Mouse (Mus musculus) testis, adult 2 months (tissue): ENCODE results near the gene Gm20458. TPM values are rescaled to one million over a fixed set of nuclear protein-coding genes. Genes with fewer than 3 reads are reported as not detected.

Source experiments
- H3K27ac ChIP-seq: fragments of 200-500 bp; 2 replicates; pipeline ENCODE4 v1.5.1; 2012; ENCODE audit warnings: low read depth, low read length; ENCODE audit not compliant: control insufficient read depth, insufficient read depth
- H3K27me3 ChIP-seq: fragments of 200-500 bp; 2 replicates; pipeline ENCODE4 v1.6.1; 2012; ENCODE audit warnings: mild to moderate bottlenecking, low read length, moderate library complexity; ENCODE audit not compliant: control insufficient read depth, insufficient read depth
- H3K36me3 ChIP-seq: fragments of 200-500 bp; 2 replicates; pipeline ENCODE4 v1.6.1; 2012; ENCODE audit warnings: mild to moderate bottlenecking, low read length; ENCODE audit not compliant: control insufficient read depth, insufficient read depth
- H3K4me1 ChIP-seq: fragments of 200-500 bp; 2 replicates; pipeline ENCODE4 v1.6.1; 2012; ENCODE audit warnings: low read length; ENCODE audit not compliant: control insufficient read depth, insufficient read depth
- H3K4me3 ChIP-seq: fragments of 200-500 bp; 2 replicates; pipeline ENCODE4 v1.5.1; 2012; ENCODE audit warnings: low read depth, mild to moderate bottlenecking, low read length, moderate library complexity, mixed read lengths; ENCODE audit not compliant: control insufficient read depth
- CTCF ChIP-seq: fragments of 200-500 bp; IDR thresholded peaks from 2 replicates; pipeline ENCODE4 v1.5.1; 2012; ENCODE audit warnings: low read depth, mild to moderate bottlenecking, inconsistent platforms, low read length, moderate library complexity; ENCODE audit not compliant: control insufficient read depth, insufficient read depth, insufficient replicate concordance
- POLR2A ChIP-seq: fragments of 200-500 bp; IDR thresholded peaks from 2 replicates; pipeline ENCODE4 v1.6.1; 2012; ENCODE audit warnings: low read depth, mild to moderate bottlenecking, inconsistent platforms, low read length, moderate library complexity; ENCODE audit not compliant: control insufficient read depth
- polyA plus RNA-seq: library from polyadenylated mRNA; depleted of rRNA; stranded (reverse); fragments of >200 nt; gene quantifications from 2 replicates; pipeline ENCODE4 v1.2.3, GENCODE M21; 2012

Gm20458 gene
- polyA plus RNA-seq, 1 experiment: 5.0 TPM

DNA sequence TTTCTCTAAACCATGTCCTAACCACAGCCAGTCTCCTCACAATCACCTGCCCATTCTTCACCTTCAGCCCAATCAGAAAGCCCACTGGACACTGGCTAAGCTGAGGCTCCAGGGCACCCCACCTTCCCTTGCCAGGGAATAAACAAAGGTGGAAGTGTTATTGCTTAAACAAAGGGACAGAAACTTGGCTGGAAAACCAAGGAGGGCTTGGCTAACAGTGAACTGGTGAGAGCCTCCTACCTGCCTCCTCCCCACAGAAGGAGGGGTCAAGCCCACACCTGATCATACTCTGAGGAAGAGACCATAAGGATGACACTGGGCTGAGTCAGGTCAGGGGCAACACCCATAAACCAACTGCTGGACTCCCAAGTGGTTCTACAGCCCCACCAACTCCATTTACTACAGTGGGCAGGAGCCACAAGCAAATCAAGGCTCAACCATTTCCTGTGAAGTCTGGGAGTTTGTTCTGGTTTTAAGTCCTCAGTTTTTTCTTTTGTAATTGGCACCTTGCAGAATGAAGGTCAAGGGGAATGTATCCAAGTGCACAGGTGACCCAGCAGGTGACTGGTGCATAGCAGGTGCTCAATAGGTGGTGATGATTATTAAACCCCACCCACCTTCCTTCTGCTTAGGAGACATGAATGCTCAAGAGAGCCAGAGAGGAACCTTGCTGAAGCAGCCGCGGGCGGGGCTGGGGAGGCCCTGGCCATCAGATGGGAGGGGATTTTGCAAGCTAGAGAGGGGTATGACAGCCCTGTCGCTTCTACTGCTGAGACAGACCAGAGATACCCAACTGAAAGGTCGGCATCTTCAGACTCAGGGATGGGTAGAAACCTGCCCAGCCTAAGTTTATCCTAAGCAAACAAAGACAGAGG is 25.3 kb upstream of the Gm20458 start:
- no peak for TF ChIP-seq CTCF
- TF ChIP-seq POLR2A: no peak
- no peak overlapping the region for H3K4me3 ChIP-seq
- peaks cover 23% of the 10 kb centered on the region for H3K4me1 ChIP-seq

GRCm38 (mm10) chr2:164436215-164436913 is 24.4 kb upstream of the Gm20458 start:
- peaks cover 15% of the 10 kb centered on the region for H3K4me1 ChIP-seq
- H3K27ac ChIP-seq: no peak overlapping the region
- no peaks in the 10 kb centered on the region for H3K27me3 ChIP-seq
- no peak for TF ChIP-seq POLR2A
- TF ChIP-seq CTCF: no peak
- no peaks in the 10 kb centered on the region for H3K36me3 ChIP-seq
- no peak overlapping the region for H3K4me3 ChIP-seq

More for the DNA sequence above, 25.3 kb upstream of the Gm20458 start:
- Histone ChIP-seq H3K27ac (no peak overlapping the region), H3K27me3 (no peaks in the 10 kb centered on the region), H3K36me3 (no peaks in the 10 kb centered on the region)

GRCm38 (mm10) chr2:164436961-164437360 is 23.8 kb upstream of the Gm20458 start:
- H3K27ac ChIP-seq: no peak overlapping the region

DNA sequence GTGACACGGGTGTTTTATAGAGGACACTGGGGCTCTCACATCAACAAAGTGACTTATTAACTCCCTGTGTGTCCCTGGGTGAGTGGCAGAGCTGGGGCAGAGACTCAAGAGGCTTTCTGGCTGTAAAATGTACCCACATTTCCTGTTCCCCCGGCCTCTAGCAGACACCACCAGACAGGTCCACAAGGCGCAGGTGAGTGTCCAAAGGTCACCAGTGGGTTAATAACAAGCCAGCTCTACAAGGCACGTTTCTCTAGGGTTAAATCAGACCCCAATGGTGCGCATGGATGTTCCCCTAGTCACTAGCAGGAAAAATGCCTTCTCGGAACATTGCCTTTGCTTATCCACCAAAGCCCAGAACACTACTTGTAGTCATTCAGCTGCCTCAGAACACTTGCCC is 23.1 kb upstream of the Gm20458 start:
- Histone ChIP-seq H3K36me3 (no peaks in the 10 kb centered on the region), H3K27ac (no peak overlapping the region), H3K4me1 (peaks cover 5% of the 10 kb centered on the region), H3K4me3 (no peak overlapping the region), H3K27me3 (no peaks in the 10 kb centered on the region)
- TF ChIP-seq CTCF (no peak), POLR2A (no peak)

More at GRCm38 (mm10) chr2:164436961-164437360, 23.8 kb upstream of the Gm20458 start:
- Histone ChIP-seq H3K4me1 (peaks cover 10% of the 10 kb centered on the region), H3K36me3 (no peaks in the 10 kb centered on the region), H3K27me3 (no peaks in the 10 kb centered on the region), H3K4me3 (no peak overlapping the region)
- TF ChIP-seq CTCF: no peak
- TF ChIP-seq POLR2A: no peak

DNA sequence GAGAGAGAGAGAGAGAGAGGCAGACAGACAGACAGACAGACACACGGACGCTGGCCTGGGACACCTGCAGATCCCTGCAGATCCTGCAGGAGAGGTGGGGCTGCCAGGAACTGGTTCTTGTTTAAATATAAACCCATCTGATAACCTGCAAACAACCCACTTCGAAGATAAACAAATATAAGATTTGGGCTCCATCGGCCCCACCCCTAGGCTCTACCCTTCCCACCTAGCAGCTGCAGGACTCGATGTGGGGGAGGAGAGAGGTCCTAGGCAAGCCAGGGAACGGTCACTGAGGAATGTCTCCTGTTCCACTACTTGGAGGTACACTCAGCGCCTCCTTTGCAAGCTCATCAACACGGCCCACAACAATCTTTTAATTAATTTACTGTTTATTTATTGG is 22.5 kb upstream of the Gm20458 start:
- no peak overlapping the region for H3K4me3 ChIP-seq
- TF ChIP-seq CTCF (no peak), POLR2A (no peak)
- H3K4me1 ChIP-seq: peaks cover 4% of the 10 kb centered on the region
- H3K27ac ChIP-seq: no peak overlapping the region
- H3K36me3 ChIP-seq: no peaks in the 10 kb centered on the region
- H3K27me3 ChIP-seq: no peaks in the 10 kb centered on the region

DNA sequence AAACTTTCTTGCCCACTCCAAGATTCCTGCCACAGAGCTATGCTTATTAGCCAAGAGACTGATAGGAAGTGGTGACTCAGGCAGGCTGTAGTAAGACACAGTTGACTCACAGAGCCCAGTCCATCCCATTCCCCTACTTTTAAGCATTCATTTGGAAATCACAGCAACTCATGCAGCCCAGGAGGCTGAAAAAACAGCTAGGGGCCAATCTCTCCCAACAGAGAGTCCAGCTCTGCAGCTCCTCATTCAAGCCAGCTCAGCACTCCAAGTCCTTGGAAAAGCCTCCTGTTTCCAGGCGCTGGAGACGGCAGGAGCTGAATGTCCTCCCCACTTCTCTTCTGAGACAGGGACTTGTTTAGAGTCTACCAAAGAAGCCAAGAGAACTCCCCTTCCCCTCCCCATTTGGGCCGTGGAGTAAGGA is 21.8 kb upstream of the Gm20458 start:
- peaks cover 7% of the 10 kb centered on the region for H3K4me1 ChIP-seq

GRCm38 (mm10) chr2:164440314-164440713 is 20.5 kb upstream of the Gm20458 start:
- Histone ChIP-seq H3K36me3 (no peaks in the 10 kb centered on the region), H3K4me1 (peaks cover 7% of the 10 kb centered on the region; the same call in 1 of the 2 replicates), H3K27ac (no peak overlapping the region), H3K27me3 (no peaks in the 10 kb centered on the region), H3K4me3 (no peak overlapping the region)
- TF ChIP-seq CTCF: no peak

More for the DNA sequence above, 21.8 kb upstream of the Gm20458 start:
- no peak overlapping the region for H3K4me3 ChIP-seq
- peak overlapping the region; percentile 5; the same call in 1 of the 2 replicates for H3K27ac ChIP-seq
- no peaks in the 10 kb centered on the region for H3K27me3 ChIP-seq
- TF ChIP-seq POLR2A (no peak), CTCF (no peak)
- no peaks in the 10 kb centered on the region for H3K36me3 ChIP-seq
